Mouse (Mus musculus) lung, postnatal 36 days (tissue): ENCODE measurements around the gene Gm128.
"Not testable (repeated sequence)": the region's sequence is repeated elsewhere in the genome, so short reads cannot be mapped to it uniquely, and the experiment has no call there.

Experiments
- DNase-seq: peaks from one replicate; pipeline ENCODE4 v3.0.0; 2022; ENCODE audit warnings: mixed read lengths

The Gm128 gene

GRCm38 (mm10) chr3:95229781-95230494, 11.5 kb downstream of the Gm128 start:
- peak; percentile 68 for DNase-seq

GRCm38 (mm10) chr3:95228894-95229780, 12.3 kb downstream of the Gm128 start:
- DNase-seq, result peak; percentile 75

GRCm38 (mm10) chr3:95228148-95228893, 13.1 kb downstream of the Gm128 start, which contains the start of gene Cdc42se1:
Gene Cdc42se1, plus strand, starts transcription at chr3:95228732.
- peak; percentile 90 for DNase-seq

- DNase-seq, result no peak
These were observed 14.2 kb downstream of the Gm128 start for GRCm38 (mm10) chr3:95227214-95227613.

- DNase-seq, result peak; percentile 40
These were observed 17.1 kb downstream of the Gm128 start for GRCm38 (mm10) chr3:95224295-95224694.

GRCm38 (mm10) chr3:95223041-95223440, 18.4 kb downstream of the Gm128 start:
- DNase-seq, result no peak

- peak; percentile 15 for DNase-seq
These were observed 22.8 kb downstream of the Gm128 start for GRCm38 (mm10) chr3:95218466-95219137.

GRCm38 (mm10) chr3:95217255-95218134, 23.9 kb downstream of the Gm128 start, which contains the start of gene Gabpb2:
Gene Gabpb2, minus strand, starts transcription at chr3:95217916.
- peak; percentile 97 for DNase-seq

- DNase-seq, result no peak
These were observed 24.6 kb downstream of the Gm128 start for GRCm38 (mm10) chr3:95216655-95217254.

GRCm38 (mm10) chr3:95213609-95213975, 27.8 kb downstream of the Gm128 start:
- no peak for DNase-seq

- not testable (repeated sequence) for DNase-seq
These were observed 28.3 kb downstream of the Gm128 start for GRCm38 (mm10) chr3:95212889-95213608.

GRCm38 (mm10) chr3:95210585-95210984, 30.8 kb downstream of the Gm128 start:
- DNase-seq, result no peak

- no peak for DNase-seq
These were observed 33.1 kb downstream of the Gm128 start for GRCm38 (mm10) chr3:95208286-95208685.

GRCm38 (mm10) chr3:95203880-95204279, 37.5 kb downstream of the Gm128 start:
- DNase-seq, result no peak

- no peak for DNase-seq
These were observed 40.8 kb downstream of the Gm128 start for GRCm38 (mm10) chr3:95200562-95200961.

GRCm38 (mm10) chr3:95200132-95200531, 41.3 kb downstream of the Gm128 start:
- peak; percentile 22 for DNase-seq

GRCm38 (mm10) chr3:95199101-95199500, 42.3 kb downstream of the Gm128 start:
- DNase-seq, result no peak

GRCm38 (mm10) chr3:95195772-95196171, 45.6 kb downstream of the Gm128 start:
- no peak for DNase-seq

GRCm38 (mm10) chr3:95194721-95195135, 46.7 kb downstream of the Gm128 start:
- DNase-seq, result no peak
